Mouse (Mus musculus) heart, embryonic 11.5 days (tissue): ENCODE measurements around the gene Ece1. TPM values are rescaled to one million over a fixed set of nuclear protein-coding genes. Genes with fewer than 3 reads are reported as not detected.
A peak's percentile ranks its signal among the peaks of the same experiment; 100 is the strongest.

Source experiments
- ATAC-seq: fragments of 200-750 bp; cut with Nextera tagmentation; replicated peaks from 2 replicates; pipeline ENCODE4 v1.8.0; 2017; ENCODE audit warnings: moderate library complexity; ENCODE audit not compliant: insufficient number of reproducible peaks, low FRiP score, low TSS enrichment
- H3K27ac ChIP-seq: fragments of 300-500 bp; sonication (generic); 2 replicates; pipeline ENCODE4 v1.5.1; 2014; ENCODE audit warnings: mild to moderate bottlenecking, low read depth, low read length
- H3K27me3 ChIP-seq: fragments of 300-500 bp; sonication (generic); 2 replicates; pipeline ENCODE4 v1.6.1; 2014; ENCODE audit warnings: mild to moderate bottlenecking, low read length, mixed read lengths; ENCODE audit not compliant: control insufficient read depth, insufficient read depth
- H3K36me3 ChIP-seq: fragments of 300-500 bp; sonication (generic); 2 replicates; pipeline ENCODE4 v1.6.1; 2014; ENCODE audit warnings: mild to moderate bottlenecking, low read length, moderate library complexity, mixed read lengths; ENCODE audit not compliant: control insufficient read depth, insufficient read depth
- H3K4me1 ChIP-seq: fragments of 300-500 bp; sonication (generic); 2 replicates; pipeline ENCODE4 v1.6.1; 2014; ENCODE audit warnings: low read length; ENCODE audit not compliant: control insufficient read depth, insufficient read depth
- H3K4me2 ChIP-seq: fragments of 300-500 bp; sonication (generic); 2 replicates; pipeline ENCODE4 v1.6.1; 2014; ENCODE audit warnings: mild to moderate bottlenecking, moderate library complexity
- H3K4me3 ChIP-seq: fragments of 300-500 bp; sonication (generic); 2 replicates; pipeline ENCODE4 v1.5.1; 2014; ENCODE audit warnings: low read depth, low read length
- H3K9ac ChIP-seq: fragments of 300-500 bp; sonication (generic); 2 replicates; pipeline ENCODE4 v1.6.1; 2014; ENCODE audit warnings: mild to moderate bottlenecking, low read depth, low read length, moderate library complexity
- H3K9me3 ChIP-seq: fragments of 300-500 bp; sonication (generic); replicated peaks from 2 replicates; pipeline ENCODE4 v1.6.1; 2016; ENCODE audit warnings: low read length; ENCODE audit not compliant: control insufficient read depth
- WGBS: fragments of 180-500 bp; shearing (Covaris S2); extraction: QIAGEN DNeasy Blood & Tissue Kit; methylation state at CpG from one replicate; pipeline ENCODE4 v1.1.7; 2014; ENCODE audit not compliant: insufficient replicate concordance; 5-methylcytosine and 5-hydroxymethylcytosine counted together
- polyA plus RNA-seq: library from polyadenylated mRNA; unstranded; fragments of >200 nt; fragmentation: Nextera tagmentation; extraction: Ambion mirVana; gene quantifications from 2 replicates; pipeline ENCODE4 v1.2.1, GENCODE M21; 2014

Gene Ece1
- polyA plus RNA-seq, 1 experiment from 2014 or later, result 129 TPM

- Histone ChIP-seq H3K4me3 (no peak overlapping the region), H3K27me3 (no peaks in the 10 kb centered on the region), H3K9me3 (no peaks in the 10 kb centered on the region), H3K9ac (0 out of 2 replicates have a peak overlapping the region, but pooled peaks have one; percentile 34), H3K4me2 (peak overlapping the region; percentile 22), H3K36me3 (no peaks in the 10 kb centered on the region), H3K4me1 (peaks cover 46% of the 10 kb centered on the region), H3K27ac (peak overlapping the region; percentile 81)
- 0 out of 2 replicates have a peak, but pooled peaks have one; percentile 29 for ATAC-seq
- 28% methylated on average over 12 of the region's 12 CpGs for WGBS
These were observed 34.7 kb downstream of the Ece1 start for GRCm38 (mm10) chr4:137896612-137897297.

DNA sequence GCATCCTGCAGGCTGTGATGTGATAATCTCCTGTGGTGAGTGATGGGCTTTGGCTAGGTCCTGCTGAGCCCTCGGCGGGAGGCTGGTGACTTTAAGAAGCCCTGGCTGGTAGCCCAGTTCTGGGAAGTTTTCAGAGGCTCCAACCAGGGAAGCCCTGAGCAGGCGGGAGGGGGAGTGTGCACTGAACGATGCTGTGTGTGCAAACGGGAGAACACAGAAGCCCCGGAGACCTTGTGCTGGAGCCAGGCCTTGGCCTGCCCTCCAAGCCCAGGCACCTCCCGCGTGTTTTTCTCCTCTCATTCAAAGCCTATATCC is 35.2 kb downstream of the Ece1 start:
- peak overlapping the region; percentile 81 for H3K27ac ChIP-seq
- H3K36me3 ChIP-seq, result no peaks in the 10 kb centered on the region
- H3K4me2 ChIP-seq, result peak overlapping the region; percentile 22; the same call in 1 of the 2 replicates
- no peaks in the 10 kb centered on the region for H3K27me3 ChIP-seq
- H3K9ac ChIP-seq, result peak overlapping the region; percentile 34; the same call in 1 of the 2 replicates
- WGBS, result 7% methylated on average over 8 of the region's 8 CpGs
- no peaks in the 10 kb centered on the region for H3K9me3 ChIP-seq
- H3K4me3 ChIP-seq, result no peak overlapping the region
- H3K4me1 ChIP-seq, result peaks cover 41% of the 10 kb centered on the region
- ATAC-seq, result no peak

DNA sequence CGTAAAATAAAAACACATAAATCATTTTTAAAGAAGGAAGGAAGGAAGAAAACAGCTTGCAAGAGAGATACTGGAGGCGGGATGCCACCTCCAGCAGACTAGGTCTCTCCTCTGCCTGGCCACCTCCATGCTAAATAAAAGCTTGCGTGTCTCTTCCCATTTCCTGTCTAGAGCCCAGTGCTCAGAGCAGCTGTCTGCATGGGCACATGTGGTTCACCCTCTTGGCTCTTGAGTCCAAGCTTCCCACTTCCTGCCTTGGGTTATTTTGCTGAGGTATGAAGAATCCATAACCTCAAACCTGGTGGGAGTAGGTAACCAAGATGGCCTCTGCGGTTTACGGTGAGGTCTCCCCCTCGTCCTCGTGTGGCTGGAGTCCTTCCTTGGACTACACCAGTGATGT is 36.5 kb downstream of the Ece1 start:
- Histone ChIP-seq H3K4me2 (no peak overlapping the region), H3K4me1 (peaks cover 34% of the 10 kb centered on the region)
- 78% methylated on average over 7 of the region's 7 CpGs for WGBS

DNA sequence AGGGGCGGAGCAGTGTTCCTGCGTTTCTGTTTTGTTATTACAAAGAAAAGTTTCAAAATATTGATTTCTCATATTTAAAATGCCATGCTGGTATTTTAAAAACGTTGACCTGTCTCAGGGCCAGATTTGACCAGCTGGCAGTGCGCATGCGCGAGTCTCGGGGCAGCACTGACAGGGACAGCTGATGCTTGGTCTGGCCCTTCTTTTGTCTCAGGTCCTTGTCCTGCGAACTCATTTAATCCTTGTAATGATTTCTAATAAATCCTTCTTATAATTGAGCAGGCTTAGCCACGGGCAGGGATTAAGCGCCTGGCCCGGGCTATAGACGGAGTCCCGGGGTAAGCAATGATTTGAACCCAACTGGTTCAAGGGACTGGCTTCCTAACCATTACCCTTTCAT is 40.2 kb downstream of the Ece1 start:
- WGBS, result 84% methylated on average over 13 of the region's 13 CpGs
- H3K27ac ChIP-seq, result no peak overlapping the region
- no peak overlapping the region for H3K4me3 ChIP-seq
- H3K4me1 ChIP-seq, result peaks cover 16% of the 10 kb centered on the region
- no peaks in the 10 kb centered on the region for H3K27me3 ChIP-seq
- no peaks in the 10 kb centered on the region for H3K9me3 ChIP-seq
- no peak overlapping the region for H3K4me2 ChIP-seq
- no peaks in the 10 kb centered on the region for H3K36me3 ChIP-seq
- ATAC-seq, result no peak
- no peak overlapping the region for H3K9ac ChIP-seq

More for the DNA sequence above, 36.5 kb downstream of the Ece1 start:
- Histone ChIP-seq H3K36me3 (no peaks in the 10 kb centered on the region), H3K27me3 (no peaks in the 10 kb centered on the region), H3K9me3 (no peaks in the 10 kb centered on the region), H3K4me3 (no peak overlapping the region), H3K27ac (no peak overlapping the region), H3K9ac (no peak overlapping the region)
- no peak for ATAC-seq

GRCm38 (mm10) chr4:137902873-137903272 is 40.8 kb downstream of the Ece1 start:
- H3K36me3 ChIP-seq, result no peaks in the 10 kb centered on the region
- H3K4me2 ChIP-seq, result no peak overlapping the region

GRCm38 (mm10) chr4:137904956-137905551 is 43.0 kb downstream of the Ece1 start:
- no peak overlapping the region for H3K4me2 ChIP-seq
- peaks cover 13% of the 10 kb centered on the region for H3K4me1 ChIP-seq
- H3K9ac ChIP-seq, result no peak overlapping the region
- H3K4me3 ChIP-seq, result no peak overlapping the region
- ATAC-seq, result no peak
- no peak overlapping the region for H3K27ac ChIP-seq
- H3K9me3 ChIP-seq, result no peaks in the 10 kb centered on the region
- H3K36me3 ChIP-seq, result no peaks in the 10 kb centered on the region
- WGBS, result 76% methylated on average over 13 of the region's 13 CpGs
- H3K27me3 ChIP-seq, result no peaks in the 10 kb centered on the region

More at GRCm38 (mm10) chr4:137902873-137903272, 40.8 kb downstream of the Ece1 start:
- WGBS, result 33% methylated on average over 7 of the region's 7 CpGs
- Histone ChIP-seq H3K9ac (no peak overlapping the region), H3K4me3 (no peak overlapping the region), H3K27ac (no peak overlapping the region), H3K4me1 (peaks cover 14% of the 10 kb centered on the region), H3K9me3 (no peaks in the 10 kb centered on the region), H3K27me3 (no peaks in the 10 kb centered on the region)
- no peak for ATAC-seq

GRCm38 (mm10) chr4:137907979-137908378 is 45.9 kb downstream of the Ece1 start:
- no peaks in the 10 kb centered on the region for H3K36me3 ChIP-seq
- H3K27ac ChIP-seq, result no peak overlapping the region
- no peak for ATAC-seq
- H3K4me1 ChIP-seq, result peaks cover 18% of the 10 kb centered on the region
- H3K27me3 ChIP-seq, result no peaks in the 10 kb centered on the region
- no peak overlapping the region; the same call in 1 of the 2 replicates for H3K9ac ChIP-seq
- no peaks in the 10 kb centered on the region for H3K9me3 ChIP-seq
- no peak overlapping the region for H3K4me2 ChIP-seq
- no peak overlapping the region for H3K4me3 ChIP-seq
- 51% methylated on average over 13 of the region's 13 CpGs for WGBS

GRCm38 (mm10) chr4:137908489-137908888 is 46.5 kb downstream of the Ece1 start:
- H3K4me3 ChIP-seq, result no peak overlapping the region
- H3K9ac ChIP-seq, result 0 out of 2 replicates have a peak overlapping the region, but pooled peaks have one; percentile 10
- no peaks in the 10 kb centered on the region for H3K27me3 ChIP-seq
- H3K4me1 ChIP-seq, result peaks cover 18% of the 10 kb centered on the region
- no peak overlapping the region for H3K27ac ChIP-seq
- ATAC-seq, result no peak
- 71% methylated on average over 7 of the region's 7 CpGs for WGBS
- H3K9me3 ChIP-seq, result no peaks in the 10 kb centered on the region
- H3K4me2 ChIP-seq, result no peak overlapping the region
- H3K36me3 ChIP-seq, result no peaks in the 10 kb centered on the region
